Mouse (Mus musculus) midbrain, embryonic 16.5 days (tissue): Measurements from ENCODE around the gene Tmem132c. TPM values are rescaled to one million over a fixed set of nuclear protein-coding genes. Genes with fewer than 3 reads are reported as not detected.
A peak's percentile ranks its signal among the peaks of the same experiment; 100 is the strongest.

Experiments
- ATAC-seq: fragments of 200-750 bp; cut with Nextera tagmentation; 2 replicates; pipeline ENCODE4 v1.8.0; 2017; ENCODE audit warnings: moderate TSS enrichment
- H3K27ac ChIP-seq: fragments of 300-500 bp; sonication (generic); 2 replicates; pipeline ENCODE4 v1.5.1; 2014; ENCODE audit warnings: mild to moderate bottlenecking, low read length, mixed read lengths
- H3K27me3 ChIP-seq: fragments of 300-500 bp; sonication (generic); 2 replicates; pipeline ENCODE4 v1.6.1; 2014; ENCODE audit warnings: low read depth, low read length, mixed read lengths; ENCODE audit not compliant: control insufficient read depth, insufficient read depth
- H3K36me3 ChIP-seq: fragments of 300-500 bp; sonication (generic); 2 replicates; pipeline ENCODE4 v1.6.1; 2014; ENCODE audit warnings: mild to moderate bottlenecking, low read length, moderate library complexity, mixed read lengths; ENCODE audit not compliant: control insufficient read depth, insufficient read depth
- H3K4me1 ChIP-seq: fragments of 300-500 bp; sonication (generic); 2 replicates; pipeline ENCODE4 v1.6.1; 2014; ENCODE audit warnings: mild to moderate bottlenecking, low read length, mixed read lengths; ENCODE audit not compliant: control insufficient read depth, insufficient read depth
- H3K4me2 ChIP-seq: fragments of 300-500 bp; sonication (generic); 2 replicates; pipeline ENCODE4 v1.6.1; 2014; ENCODE audit warnings: mild to moderate bottlenecking, low read length, mixed read lengths
- H3K4me3 ChIP-seq: fragments of 300-500 bp; sonication (generic); 2 replicates; pipeline ENCODE4 v1.5.1; 2014; ENCODE audit warnings: low read depth, mild to moderate bottlenecking, low read length, moderate library complexity, mixed read lengths
- H3K9ac ChIP-seq: fragments of 300-500 bp; sonication (generic); 2 replicates; pipeline ENCODE4 v1.6.1; 2014; ENCODE audit warnings: low read depth, low read length, mixed read lengths
- H3K9me3 ChIP-seq: fragments of 300-500 bp; sonication (generic); replicated peaks from 2 replicates; pipeline ENCODE4 v1.6.1; 2014; ENCODE audit warnings: mild to moderate bottlenecking, low read length, mixed read lengths; ENCODE audit not compliant: control insufficient read depth, poor library complexity, severe bottlenecking
- WGBS: fragments of 180-500 bp; shearing (Covaris S2); extraction: QIAGEN DNeasy Blood & Tissue Kit; methylation state at CpG from one replicate; pipeline ENCODE4 v1.1.7; 2014; 5-methylcytosine and 5-hydroxymethylcytosine counted together
- polyA plus RNA-seq: library from polyadenylated mRNA; unstranded; fragments of >200 nt; fragmentation: Nextera tagmentation; extraction: Ambion mirVana; gene quantifications from 2 replicates; pipeline ENCODE4 v1.2.1, GENCODE M21; 2015

Tmem132c gene
- polyA plus RNA-seq, 1 experiment from 2014 or later: 11.8 TPM

- no peaks in the 10 kb centered on the region for H3K9me3 ChIP-seq
- no peaks in the 10 kb centered on the region for H3K27me3 ChIP-seq
- WGBS: 85% methylated on average over 6 of the region's 6 CpGs
- no peak overlapping the region for H3K27ac ChIP-seq
- no peak overlapping the region for H3K9ac ChIP-seq
- no peak overlapping the region for H3K4me3 ChIP-seq
- no peak for ATAC-seq
- peaks cover 16% of the 10 kb centered on the region for H3K4me1 ChIP-seq
- H3K4me2 ChIP-seq: no peak overlapping the region
- no peaks in the 10 kb centered on the region for H3K36me3 ChIP-seq
These were observed 233.2 kb downstream of the Tmem132c start for GRCm38 (mm10) chr5:127474856-127475255.

GRCm38 (mm10) chr5:127477790-127478189, 236.2 kb downstream of the Tmem132c start:
- Histone ChIP-seq H3K36me3 (no peaks in the 10 kb centered on the region), H3K4me2 (peak overlapping the region; percentile 17; the same call in 1 of the 2 replicates)
- 9% methylated on average over 9 of the region's 9 CpGs for WGBS

GRCm38 (mm10) chr5:127478322-127478721, 236.7 kb downstream of the Tmem132c start:
- Histone ChIP-seq H3K27ac (no peak overlapping the region), H3K4me1 (peaks cover 15% of the 10 kb centered on the region), H3K9me3 (no peaks in the 10 kb centered on the region), H3K4me2 (peak overlapping the region; percentile 7; the same call in 1 of the 2 replicates), H3K4me3 (no peak overlapping the region), H3K9ac (no peak overlapping the region), H3K36me3 (no peaks in the 10 kb centered on the region), H3K27me3 (no peaks in the 10 kb centered on the region)
- whole genome bisulfite sequencing: 10% methylated on average over 11 of the region's 11 CpGs
- 0 out of 2 replicates have a peak, but pooled peaks have one; percentile 39 for ATAC-seq

More at GRCm38 (mm10) chr5:127477790-127478189, 236.2 kb downstream of the Tmem132c start:
- Histone ChIP-seq H3K4me3 (no peak overlapping the region), H3K9me3 (no peaks in the 10 kb centered on the region), H3K27ac (no peak overlapping the region), H3K9ac (no peak overlapping the region), H3K4me1 (peaks cover 15% of the 10 kb centered on the region), H3K27me3 (no peaks in the 10 kb centered on the region)
- ATAC-seq: 0 out of 2 replicates have a peak, but pooled peaks have one; percentile 49

- no peak for ATAC-seq
- H3K9me3 ChIP-seq: no peaks in the 10 kb centered on the region
- H3K9ac ChIP-seq: no peak overlapping the region
- no peaks in the 10 kb centered on the region for H3K36me3 ChIP-seq
- WGBS: 45% methylated on average over 9 of the region's 9 CpGs
- no peaks in the 10 kb centered on the region for H3K27me3 ChIP-seq
- peaks cover 26% of the 10 kb centered on the region for H3K4me1 ChIP-seq
- no peak overlapping the region for H3K27ac ChIP-seq
- no peak overlapping the region for H3K4me3 ChIP-seq
- no peak overlapping the region for H3K4me2 ChIP-seq
These were observed 239.3 kb downstream of the Tmem132c start for GRCm38 (mm10) chr5:127480931-127481330.

- no peak for ATAC-seq
- H3K36me3 ChIP-seq: no peaks in the 10 kb centered on the region
- no peaks in the 10 kb centered on the region for H3K9me3 ChIP-seq
- H3K27me3 ChIP-seq: no peaks in the 10 kb centered on the region
- no peak overlapping the region for H3K27ac ChIP-seq
- peaks cover 26% of the 10 kb centered on the region for H3K4me1 ChIP-seq
- H3K9ac ChIP-seq: no peak overlapping the region
- H3K4me2 ChIP-seq: no peak overlapping the region
- 29% methylated on average over 5 of the region's 5 CpGs for WGBS
- no peak overlapping the region for H3K4me3 ChIP-seq
These were observed 239.8 kb downstream of the Tmem132c start for GRCm38 (mm10) chr5:127481416-127481815.

- Histone ChIP-seq H3K36me3 (no peaks in the 10 kb centered on the region), H3K4me3 (no peak overlapping the region), H3K9me3 (no peaks in the 10 kb centered on the region), H3K27ac (no peak overlapping the region), H3K27me3 (no peaks in the 10 kb centered on the region), H3K4me1 (peaks cover 22% of the 10 kb centered on the region), H3K4me2 (no peak overlapping the region), H3K9ac (no peak overlapping the region)
- ATAC-seq: no peak
- 80% methylated on average over 3 of the region's 3 CpGs for WGBS
These were observed 240.7 kb downstream of the Tmem132c start for GRCm38 (mm10) chr5:127482342-127482741.

- WGBS: 34% methylated on average over 8 of the region's 8 CpGs
- no peak overlapping the region for H3K27ac ChIP-seq
- no peaks in the 10 kb centered on the region for H3K9me3 ChIP-seq
- H3K4me2 ChIP-seq: no peak overlapping the region
- H3K9ac ChIP-seq: no peak overlapping the region; the same call in 1 of the 2 replicates
- no peak for ATAC-seq
- no peaks in the 10 kb centered on the region for H3K36me3 ChIP-seq
- no peaks in the 10 kb centered on the region for H3K27me3 ChIP-seq
- H3K4me1 ChIP-seq: peaks cover 12% of the 10 kb centered on the region; the same call in 1 of the 2 replicates
- no peak overlapping the region for H3K4me3 ChIP-seq
These were observed 242.5 kb downstream of the Tmem132c start for GRCm38 (mm10) chr5:127483955-127484659.

- H3K9me3 ChIP-seq: no peaks in the 10 kb centered on the region
- no peaks in the 10 kb centered on the region for H3K27me3 ChIP-seq
- peaks cover 12% of the 10 kb centered on the region; the same call in 1 of the 2 replicates for H3K4me1 ChIP-seq
- H3K27ac ChIP-seq: peak overlapping the region; percentile 3; the same call in 1 of the 2 replicates
- no peak overlapping the region; the same call in 1 of the 2 replicates for H3K9ac ChIP-seq
- H3K36me3 ChIP-seq: no peaks in the 10 kb centered on the region
- 26% methylated on average over 13 of the region's 13 CpGs for WGBS
- no peak overlapping the region for H3K4me3 ChIP-seq
- no peak overlapping the region for H3K4me2 ChIP-seq
- ATAC-seq: no peak
These were observed 243.3 kb downstream of the Tmem132c start for GRCm38 (mm10) chr5:127484813-127485486.

GRCm38 (mm10) chr5:127487190-127487589, 245.6 kb downstream of the Tmem132c start:
- WGBS: 90% methylated on average over 6 of the region's 6 CpGs
- ATAC-seq: no peak
- no peak overlapping the region for H3K27ac ChIP-seq
- H3K9ac ChIP-seq: no peak overlapping the region
- no peaks in the 10 kb centered on the region for H3K27me3 ChIP-seq
- no peak overlapping the region for H3K4me2 ChIP-seq
- H3K36me3 ChIP-seq: no peaks in the 10 kb centered on the region
- no peaks in the 10 kb centered on the region for H3K9me3 ChIP-seq
- H3K4me3 ChIP-seq: no peak overlapping the region
- peaks cover 12% of the 10 kb centered on the region; the same call in 1 of the 2 replicates for H3K4me1 ChIP-seq
